Mouse (Mus musculus) embryonic fibroblast, embryonic 13.5 days (primary cell): ENCODE measurements around the gene Gsk3b. TPM values are rescaled to one million over a fixed set of nuclear protein-coding genes. Genes with fewer than 3 reads are reported as not detected.

Source experiments
- H3K27ac ChIP-seq: 2 replicates; pipeline ENCODE4 v1.5.1; 2012; ENCODE audit warnings: low read length, control low read depth, inconsistent platforms; ENCODE audit not compliant: insufficient read depth
- H3K4me1 ChIP-seq: 2 replicates; pipeline ENCODE4 v1.6.1; 2011; ENCODE audit warnings: low read length; ENCODE audit not compliant: control insufficient read depth, insufficient read depth
- H3K4me3 ChIP-seq: 2 replicates; pipeline ENCODE4 v1.5.1; 2011; ENCODE audit warnings: mild to moderate bottlenecking, control low read depth, low read length; ENCODE audit not compliant: insufficient read depth
- CTCF ChIP-seq: IDR thresholded peaks from 2 replicates; pipeline ENCODE4 v1.5.1; 2011; ENCODE audit warnings: mild to moderate bottlenecking, control low read depth, low read length, moderate library complexity, borderline replicate concordance; ENCODE audit not compliant: insufficient read depth
- POLR2A ChIP-seq: IDR thresholded peaks from 2 replicates; pipeline ENCODE4 v1.6.1; 2011; ENCODE audit warnings: low read depth, mild to moderate bottlenecking, control low read depth, low read length, moderate library complexity
- polyA plus RNA-seq: library from polyadenylated mRNA; stranded (reverse); fragments of >200 nt; gene quantifications from 2 replicates; pipeline ENCODE4 v1.2.4, GENCODE M21; 2011; ENCODE audit warnings: low read depth; ENCODE audit not compliant: missing spikeins, insufficient read length

Gene Gsk3b
- polyA plus RNA-seq, 1 experiment = 79.6 TPM

GRCm38 (mm10) chr16:38288851-38289250, 200.1 kb downstream of the Gsk3b start:
- no peak overlapping the region for H3K27ac ChIP-seq
- no peak for TF ChIP-seq CTCF
- no peak for TF ChIP-seq POLR2A
- no peaks in the 10 kb centered on the region for H3K4me1 ChIP-seq
- no peak overlapping the region for H3K4me3 ChIP-seq

- H3K4me1 ChIP-seq = no peaks in the 10 kb centered on the region
- H3K27ac ChIP-seq = no peak overlapping the region
- TF ChIP-seq POLR2A (no peak), CTCF (no peak)
- H3K4me3 ChIP-seq = no peak overlapping the region
Measured at GRCm38 (mm10) chr16:38290151-38290550, 201.3 kb downstream of the Gsk3b start.

GRCm38 (mm10) chr16:38294685-38295348, 206.0 kb downstream of the Gsk3b start, which contains the start of gene Nr1i2:
Gene Nr1i2, minus strand, starts transcription at chr16:38294824.
- no peaks in the 10 kb centered on the region for H3K4me1 ChIP-seq
- TF ChIP-seq CTCF (no peak), POLR2A (no peak)
- no peak within 1 kb of the TSS for H3K27ac ChIP-seq
- no peak within 1 kb of the TSS for H3K4me3 ChIP-seq

GRCm38 (mm10) chr16:38295349-38295930, 206.6 kb downstream of the Gsk3b start:
- Histone ChIP-seq H3K27ac (no peak overlapping the region), H3K4me3 (no peak overlapping the region), H3K4me1 (no peaks in the 10 kb centered on the region)
- TF ChIP-seq CTCF (peak; percentile 29; the same call in 1 of the 2 replicates), POLR2A (no peak)

Other genes starting within 250 kb of the Gsk3b start
- gene Gm36028, start 227.9 kb upstream of the Gsk3b start, polyA plus RNA-seq = not detected in 2 replicates
- gene Lrrc58, start 220.6 kb upstream of the Gsk3b start, polyA plus RNA-seq = 103 and 112 TPM in 2 replicates
- 0.13 and 0.30 TPM in 2 replicates for gene Gpr156, start 172.5 kb upstream of the Gsk3b start, polyA plus RNA-seq
- not detected in 2 replicates for gene Nr1i2, start 205.8 kb downstream of the Gsk3b start, polyA plus RNA-seq